Mouse (Mus musculus): ENCODE results near the gene Rep15.
A peak's percentile ranks its signal among the peaks of the same experiment; 100 is the strongest.

Rep15 gene

GRCm38 (mm10) chr6:147032303-147032925, at the start of gene Rep15:
Rep15 (plus strand) TSS chr6:147032584.
- DNase-seq (ENCODE audit: low spot score), result no peak

GRCm38 (mm10) chr6:146984569-146984968, 47.8 kb upstream of the Rep15 start:
- DNase-seq (ENCODE audit: low spot score), result peak; percentile 51

- DNase-seq (ENCODE audit: low spot score), result peak; percentile 48
Observed at GRCm38 (mm10) chr6:146994236-146994635, 38.1 kb upstream of the Rep15 start.

GRCm38 (mm10) chr6:146995391-146995790, 37.0 kb upstream of the Rep15 start:
- DNase-seq (ENCODE audit: low spot score), result no peak

GRCm38 (mm10) chr6:146995878-146996277, 36.5 kb upstream of the Rep15 start:
- no peak for DNase-seq (ENCODE audit: low spot score)

GRCm38 (mm10) chr6:146997006-146997405, 35.4 kb upstream of the Rep15 start:
- no peak for DNase-seq (ENCODE audit: low spot score)

- DNase-seq (ENCODE audit: low spot score), result no peak
Observed at GRCm38 (mm10) chr6:146998710-146999109, 33.7 kb upstream of the Rep15 start.

GRCm38 (mm10) chr6:146999302-146999701, 33.1 kb upstream of the Rep15 start:
- DNase-seq (ENCODE audit: low spot score), result no peak

- no peak for DNase-seq (ENCODE audit: low spot score)
Observed at GRCm38 (mm10) chr6:146999755-147000154, 32.6 kb upstream of the Rep15 start.

- peak; percentile 22 for DNase-seq (ENCODE audit: low spot score)
Observed at GRCm38 (mm10) chr6:147008148-147008547, 24.2 kb upstream of the Rep15 start.

GRCm38 (mm10) chr6:147010358-147010757, 22.0 kb upstream of the Rep15 start:
- DNase-seq (ENCODE audit: low spot score), result no peak

GRCm38 (mm10) chr6:147010811-147011520, 21.4 kb upstream of the Rep15 start:
- no peak for DNase-seq (ENCODE audit: low spot score)

GRCm38 (mm10) chr6:147011555-147011954, 20.8 kb upstream of the Rep15 start:
- no peak for DNase-seq (ENCODE audit: low spot score)

GRCm38 (mm10) chr6:147011977-147012376, 20.4 kb upstream of the Rep15 start:
- no peak for DNase-seq (ENCODE audit: low spot score)

GRCm38 (mm10) chr6:147013546-147013945, 18.8 kb upstream of the Rep15 start:
- no peak for DNase-seq (ENCODE audit: low spot score)

- no peak for DNase-seq (ENCODE audit: low spot score)
Observed at GRCm38 (mm10) chr6:147017906-147018305, 14.5 kb upstream of the Rep15 start.

GRCm38 (mm10) chr6:147018364-147018763, 14.0 kb upstream of the Rep15 start:
- DNase-seq (ENCODE audit: low spot score), result no peak

- DNase-seq (ENCODE audit: low spot score), result no peak
Observed at GRCm38 (mm10) chr6:147021181-147021580, 11.2 kb upstream of the Rep15 start.

GRCm38 (mm10) chr6:147022375-147023132, 9.8 kb upstream of the Rep15 start:
- no peak for DNase-seq (ENCODE audit: low spot score)

- DNase-seq (ENCODE audit: low spot score), result no peak
Observed at GRCm38 (mm10) chr6:147023133-147023395, 9.3 kb upstream of the Rep15 start.

- no peak for DNase-seq (ENCODE audit: low spot score)
Observed at GRCm38 (mm10) chr6:147023568-147023967, 8.8 kb upstream of the Rep15 start.

- DNase-seq (ENCODE audit: low spot score), result no peak
Observed at GRCm38 (mm10) chr6:147024761-147025160, 7.6 kb upstream of the Rep15 start.

GRCm38 (mm10) chr6:147028396-147028795, 4.0 kb upstream of the Rep15 start:
- no peak for DNase-seq (ENCODE audit: low spot score)
